In genomic region chr3:118674121-118674745, GRCm38 (mm10) we compare ENCODE assay signal across 11 mouse cellular contexts.
A peak's percentile ranks its signal among the peaks of the same experiment; 100 is the strongest.
DNase-seq lines count a peak whose midpoint lies in the region; ATAC-seq lines count a peak whose summit lies in the region.
"Had no signal": no experiment of that assay in that cellular context is flagged by ENCODE, and none has a peak within 500 bp of the region (broad histone marks: within the 10 kb centered on the region; RNA-seq: fewer than 3 reads in every experiment).

No protein-coding gene starts in this region.

- peak overlapping the region; percentile 12; the same call in 1 of the 2 replicates for H3K4me3 ChIP-seq in forebrain, embryonic 12.5 days (replicated peaks)
- peak overlapping the region; percentile 22 for H3K4me3 ChIP-seq in limb, embryonic 10.5 days
- 0 out of 2 replicates have a peak overlapping the region, but pooled peaks have one; percentile 4 for H3K4me3 ChIP-seq in neural tube, embryonic 15.5 days (replicated peaks)
- H3K4me3 ChIP-seq: heart, embryonic 15.5 days had no signal

- H3K36me3 ChIP-seq in forebrain, embryonic 12.5 days (replicated peaks) = no peaks in the 10 kb centered on the region
- no peaks in the 10 kb centered on the region for H3K36me3 ChIP-seq in limb, embryonic 10.5 days
- H3K36me3 ChIP-seq in neural tube, embryonic 15.5 days = no peaks in the 10 kb centered on the region
- H3K36me3 ChIP-seq: heart, embryonic 15.5 days had no signal

- H3K9me3 ChIP-seq in forebrain, embryonic 12.5 days = no peaks in the 10 kb centered on the region
- no peaks in the 10 kb centered on the region for H3K9me3 ChIP-seq in limb, embryonic 10.5 days (replicated peaks)
- no peaks in the 10 kb centered on the region for H3K9me3 ChIP-seq in neural tube, embryonic 15.5 days (replicated peaks)
- H3K9me3 ChIP-seq: heart, embryonic 15.5 days had no signal

- H3K27ac ChIP-seq in forebrain, embryonic 12.5 days = 0 out of 2 replicates have a peak overlapping the region, but pooled peaks have one; percentile 20
- peak overlapping the region; percentile 61; the same call in 1 of the 2 replicates for H3K27ac ChIP-seq in limb, embryonic 10.5 days
- H3K27ac ChIP-seq in neural tube, embryonic 15.5 days (replicated peaks) = no peak overlapping the region
- H3K27ac ChIP-seq: heart, embryonic 15.5 days had no signal

- H3K4me2 ChIP-seq in forebrain, embryonic 12.5 days = peak overlapping the region; percentile 42
- H3K4me2 ChIP-seq in neural tube, embryonic 15.5 days = peak overlapping the region; percentile 41
- H3K4me2 ChIP-seq: heart, embryonic 15.5 days; liver, embryonic 11.5 days had no signal

- WGBS in forebrain, embryonic 12.5 days = 18% methylated on average over 10 of the region's 10 CpGs
- 54% methylated on average over 10 of the region's 10 CpGs for WGBS in limb, embryonic 10.5 days
- 26% methylated on average over 10 of the region's 10 CpGs for WGBS in neural tube, embryonic 15.5 days

- peak; percentile 89 for ATAC-seq in frontal cortex, adult (ENCODE audit: low TSS enrichment)
- ATAC-seq in forebrain, embryonic 12.5 days (ENCODE audit: low FRiP score) = peak; percentile 67; the same call in 1 of the 2 replicates
- peak; percentile 82 for ATAC-seq in neural tube, embryonic 15.5 days (ENCODE audit: low FRiP score)

- peaks cover 4% of the 10 kb centered on the region; the same call in 1 of the 2 replicates for H3K27me3 ChIP-seq in forebrain, embryonic 12.5 days
- no peaks in the 10 kb centered on the region for H3K27me3 ChIP-seq in limb, embryonic 10.5 days (ENCODE audit: low read depth, poor library complexity, severe bottlenecking)
- no peaks in the 10 kb centered on the region for H3K27me3 ChIP-seq in neural tube, embryonic 15.5 days (replicated peaks)
- H3K27me3 ChIP-seq: heart, embryonic 15.5 days had no signal

- DNase-seq in frontal cortex, postnatal 14 days (ENCODE audit: low spot score in 2 of 2) = no peak
- DNase-seq in limb, embryonic 10.5 days (ENCODE audit: low spot score) = no peak
- DNase-seq in layer of hippocampus, adult 11-12 months (ENCODE audit: low spot score) = no peak
- no peak for DNase-seq in gastrocnemius, postnatal 25 days
- no peak for DNase-seq in B cell, adult 2 months
- DNase-seq: kidney, postnatal 25 days had no signal

- no peak overlapping the region for H3K9ac ChIP-seq in forebrain, embryonic 12.5 days
- no peak overlapping the region for H3K9ac ChIP-seq in neural tube, embryonic 15.5 days (replicated peaks)
- H3K9ac ChIP-seq: heart, embryonic 15.5 days had no signal

- H3K4me1 ChIP-seq in forebrain, embryonic 12.5 days = peaks cover 15% of the 10 kb centered on the region
- H3K4me1 ChIP-seq in limb, embryonic 10.5 days = peaks cover 19% of the 10 kb centered on the region; the same call in 1 of the 2 replicates
- H3K4me1 ChIP-seq in neural tube, embryonic 15.5 days = peaks cover 5% of the 10 kb centered on the region; the same call in 1 of the 2 replicates
- H3K4me1 ChIP-seq: heart, embryonic 15.5 days had no signal
